Mouse (Mus musculus) testis, adult 2 months (tissue): ENCODE data around the gene Rab11fip4.

Experiments used
- CTCF ChIP-seq: fragments of 200-500 bp; IDR thresholded peaks from 2 replicates; pipeline ENCODE4 v1.5.1; 2012; ENCODE audit warnings: low read depth, mild to moderate bottlenecking, inconsistent platforms, low read length, moderate library complexity; ENCODE audit not compliant: control insufficient read depth, insufficient read depth, insufficient replicate concordance
- POLR2A ChIP-seq: fragments of 200-500 bp; IDR thresholded peaks from 2 replicates; pipeline ENCODE4 v1.6.1; 2012; ENCODE audit warnings: low read depth, mild to moderate bottlenecking, inconsistent platforms, low read length, moderate library complexity; ENCODE audit not compliant: control insufficient read depth

- TF ChIP-seq CTCF (no peak), POLR2A (no peak)
Observed at GRCm38 (mm10) chr11:79663158-79663557, 72.1 kb downstream of the Rab11fip4 start.
